Mouse (Mus musculus) R1 (cell line): ENCODE measurements at regions not wholly inside any gene's neighbourhood (a gene's known extent, or its start where the extent isn't known, plus 50 kb on each side); places are given as distances from the start of the nearest gene placed in this dataset.
A peak's percentile ranks its signal among the peaks of the same experiment; 100 is the strongest.

Experiments used
- DNase-seq: peaks from one replicate; pipeline ENCODE4 v3.0.0-alpha.2; 2018; ENCODE audit warnings: low read depth, low spot score

GRCm38 (mm10) chr8:90192856-90193255 is 155.3 kb downstream of the Tox3 start:
- no peak for DNase-seq

- DNase-seq = peak; percentile 69
Measured at GRCm38 (mm10) chr8:90182807-90183206, 165.3 kb downstream of the Tox3 start.

GRCm38 (mm10) chr8:90176771-90177170 is 171.4 kb downstream of the Tox3 start:
- no peak for DNase-seq

- DNase-seq = no peak
Measured at GRCm38 (mm10) chr8:90176335-90176734, 171.8 kb downstream of the Tox3 start.

DNA sequence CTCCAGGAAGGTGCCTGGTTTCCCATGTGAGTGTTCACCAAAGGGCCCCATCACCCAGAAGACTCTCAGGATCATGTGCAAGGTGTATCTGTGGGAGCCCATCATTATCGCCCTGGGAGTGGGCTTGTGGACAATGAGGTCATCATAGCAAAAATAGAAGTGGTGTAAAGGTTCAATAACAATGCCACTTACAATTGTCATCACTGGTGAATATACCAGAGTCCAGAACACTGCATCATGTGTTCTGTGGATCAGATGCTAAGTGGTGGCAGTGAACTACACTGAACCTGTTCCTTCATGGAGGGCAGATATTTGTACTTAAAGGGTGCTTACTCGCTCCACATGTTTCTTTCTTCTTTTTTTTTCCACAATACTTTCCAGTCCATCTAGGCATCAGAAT is 181.5 kb downstream of the Tox3 start:
- DNase-seq = no peak

DNA sequence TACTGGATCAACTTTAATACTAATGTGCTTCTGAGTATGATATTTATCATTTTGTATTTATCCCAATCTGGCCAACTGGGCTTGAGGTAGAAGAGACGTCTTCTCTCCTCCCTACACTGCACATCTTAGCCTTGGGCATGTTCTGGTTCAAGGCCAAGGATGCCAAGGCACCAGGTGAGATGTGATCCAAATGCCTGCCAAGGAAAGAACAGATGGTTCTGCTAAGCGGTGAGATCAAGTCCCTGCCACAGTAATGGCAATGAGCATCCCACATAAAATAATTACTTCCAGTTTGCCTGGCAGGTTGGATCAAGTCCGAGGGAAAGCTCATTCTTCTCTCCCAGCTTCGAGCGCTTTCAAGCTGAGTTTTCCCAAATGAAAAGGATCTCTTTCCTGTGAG is 196.7 kb downstream of the Tox3 start:
- no peak for DNase-seq

DNA sequence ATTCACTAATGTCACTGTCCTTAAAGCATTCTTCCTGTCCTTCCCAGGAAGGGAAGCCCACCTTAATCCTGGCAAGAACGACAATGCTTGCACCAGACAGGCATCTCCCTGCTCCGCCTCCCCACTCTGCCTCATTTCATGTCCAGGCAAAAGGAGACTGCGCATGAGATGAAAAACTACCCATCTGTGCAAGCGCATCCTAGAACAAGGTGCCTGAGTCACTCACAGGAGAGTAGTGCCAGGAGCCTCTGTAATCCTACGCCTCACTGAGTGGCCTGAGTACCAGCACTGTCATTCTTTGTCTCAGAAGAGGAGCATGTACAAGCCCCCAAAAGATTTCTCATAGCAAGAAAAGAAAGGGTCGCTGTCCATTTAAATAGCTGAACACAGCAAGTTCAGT is 198.2 kb downstream of the Tox3 start:
- DNase-seq = no peak

DNA sequence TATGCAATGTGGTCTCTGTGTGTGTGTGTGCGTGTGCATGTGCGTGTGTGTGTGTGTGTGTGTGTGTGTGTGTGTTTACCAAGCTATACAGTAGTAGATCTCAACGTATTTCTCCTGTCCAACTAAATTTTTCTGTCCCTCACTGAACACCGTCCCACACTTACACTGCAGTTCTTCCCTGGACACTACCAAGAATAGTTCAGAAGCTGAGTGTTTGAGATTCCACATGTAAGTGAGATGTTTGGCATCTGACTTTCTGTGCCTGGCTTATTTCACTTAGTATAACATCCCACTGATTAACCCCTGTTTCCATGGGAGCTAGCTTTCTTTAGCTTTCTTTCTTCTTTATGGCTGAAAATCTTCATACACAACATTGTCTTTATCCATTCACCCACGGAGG is 213.5 kb downstream of the Tox3 start:
- DNase-seq = no peak

- DNase-seq = no peak
Measured at GRCm38 (mm10) chr8:90130704-90131267, 217.4 kb downstream of the Tox3 start.

- no peak for DNase-seq
Measured at GRCm38 (mm10) chr8:90125426-90125825, 222.7 kb downstream of the Tox3 start.

GRCm38 (mm10) chr8:90123101-90123500 is 225.0 kb downstream of the Tox3 start:
- DNase-seq = no peak

DNA sequence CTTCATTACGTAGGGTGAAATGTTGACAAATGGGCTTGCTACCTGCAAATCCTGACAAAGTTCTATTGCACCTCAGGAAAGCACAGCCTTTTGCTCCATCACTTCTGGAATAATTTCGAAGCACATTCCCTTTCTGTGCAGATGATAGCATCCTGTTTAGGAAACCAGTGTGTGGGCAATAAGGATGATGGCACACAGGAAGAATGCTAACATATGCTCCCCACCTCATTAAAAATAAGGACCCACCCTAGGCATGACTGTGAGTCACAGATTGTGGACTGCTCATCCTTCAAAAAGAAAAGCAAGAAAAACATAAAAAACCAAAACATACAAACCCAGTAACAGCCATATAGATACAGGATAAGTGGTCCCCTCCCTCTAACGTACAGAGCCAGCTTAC is 226.2 kb downstream of the Tox3 start:
- no peak for DNase-seq

DNA sequence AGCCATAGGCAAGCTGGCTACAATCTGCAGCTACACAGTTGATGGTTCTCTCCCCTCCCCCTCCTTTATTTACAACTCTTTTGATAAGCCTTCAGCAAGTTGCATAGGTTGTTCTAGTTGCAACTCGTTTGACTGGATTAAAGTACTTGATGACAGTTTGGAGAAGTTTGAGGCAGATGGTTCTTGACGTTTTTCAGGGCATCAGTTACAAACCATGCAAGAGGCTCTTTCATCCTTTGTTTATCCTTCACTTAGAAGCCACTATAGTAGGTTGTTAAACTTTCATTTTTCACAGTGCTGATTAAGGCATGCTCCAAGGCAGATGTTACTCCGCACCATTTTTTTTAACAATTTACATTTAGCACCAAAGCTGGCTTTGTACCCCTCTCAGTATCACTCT is 227.1 kb downstream of the Tox3 start:
- DNase-seq = no peak

- no peak for DNase-seq
Measured at GRCm38 (mm10) chr8:90115436-90115835, 232.7 kb downstream of the Tox3 start.

- DNase-seq = no peak
Measured at GRCm38 (mm10) chr8:90100509-90100908, 247.6 kb downstream of the Tox3 start.

DNA sequence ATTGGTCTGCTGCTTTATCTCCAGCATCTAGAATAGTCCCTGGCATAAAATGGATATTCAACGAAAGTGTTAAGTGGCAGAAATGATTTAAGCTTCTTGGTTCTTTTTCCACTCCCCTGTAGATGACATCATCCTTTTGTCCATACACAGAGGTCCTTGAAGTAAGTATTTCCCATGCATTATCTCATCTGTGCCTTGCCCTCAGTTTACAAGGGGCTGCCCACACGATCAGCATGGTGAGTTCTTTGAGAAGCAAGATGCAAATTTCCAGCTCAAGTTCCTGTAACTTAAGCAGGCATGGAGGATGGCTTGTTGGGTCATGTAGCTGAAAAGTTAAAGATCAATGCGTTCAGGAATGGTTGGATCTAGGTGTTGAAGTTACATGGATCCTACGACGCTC is 265.5 kb downstream of the Tox3 start:
- DNase-seq = no peak

DNA sequence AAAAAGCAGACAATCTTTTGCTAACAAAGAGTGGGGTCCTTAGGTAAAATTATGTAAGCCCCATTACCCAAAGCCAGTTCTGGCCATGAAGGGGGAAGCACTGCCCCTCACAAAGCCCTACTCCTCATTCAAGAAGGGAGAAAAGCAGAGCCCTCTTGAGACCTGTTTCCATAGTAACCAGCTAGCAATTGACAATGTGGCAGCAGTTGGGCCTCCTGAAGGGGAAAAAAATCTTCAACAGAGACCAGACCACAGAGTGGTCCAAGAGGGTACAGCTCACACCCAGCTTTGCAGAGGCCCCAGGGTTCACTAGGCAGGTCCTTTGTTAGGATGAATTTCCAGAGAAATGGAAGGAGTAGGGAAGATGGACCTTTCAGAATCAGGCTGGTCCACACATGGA is 271.8 kb downstream of the Tox3 start:
- DNase-seq = peak; percentile 17

- no peak for DNase-seq
Measured at GRCm38 (mm10) chr8:90075796-90076195, 272.3 kb downstream of the Tox3 start.

- no peak for DNase-seq
Measured at GRCm38 (mm10) chr8:90070006-90070405, 278.1 kb downstream of the Tox3 start.

- peak; percentile 12 for DNase-seq
Measured at GRCm38 (mm10) chr8:90069411-90069993, 278.6 kb downstream of the Tox3 start.

DNA sequence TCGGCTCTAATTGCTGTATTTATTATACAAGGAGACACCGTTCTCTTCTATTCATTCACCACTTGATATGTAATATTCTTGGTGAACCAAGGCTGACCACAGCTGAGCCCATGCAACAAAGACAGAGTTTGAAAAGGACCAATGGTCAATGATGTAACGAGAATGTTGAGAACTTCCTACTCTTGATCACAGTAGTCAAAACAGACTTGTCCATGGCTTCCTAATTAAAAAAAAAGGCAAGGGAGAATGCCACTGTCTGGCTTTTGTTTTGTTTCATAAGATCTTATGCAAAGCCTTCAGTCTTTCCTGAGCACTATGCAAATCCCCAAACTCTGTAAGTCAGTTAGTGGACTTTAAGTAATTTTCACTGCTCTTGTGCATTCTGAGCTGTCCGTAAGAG is 279.7 kb downstream of the Tox3 start:
- DNase-seq = no peak

GRCm38 (mm10) chr8:90064381-90064780 is 283.8 kb downstream of the Tox3 start:
- DNase-seq = no peak

- DNase-seq = peak; percentile 45
Measured at GRCm38 (mm10) chr8:90063291-90063690, 284.9 kb downstream of the Tox3 start.

- DNase-seq = no peak
Measured at GRCm38 (mm10) chr8:90058631-90059166, 289.4 kb downstream of the Tox3 start.
